Mouse (Mus musculus) central nervous system, embryonic 14 days (tissue): ENCODE measurements around the gene Tas2r120. TPM values are rescaled to one million over a fixed set of nuclear protein-coding genes. Genes with fewer than 3 reads are reported as not detected.

ENCODE experiments used
- polyA plus RNA-seq: library from polyadenylated mRNA; depleted of rRNA; stranded (reverse); fragments of >200 nt; gene quantifications from 2 replicates; pipeline ENCODE4 v1.2.3, GENCODE M21; 2012; rRNA removed

Tas2r120 gene
- not detected in 2 replicates for polyA plus RNA-seq

GRCm38 (mm10) chr6:132656653-132657052 is at the start of gene Tas2r120:
TSS of gene Tas2r120 (plus strand) at chr6:132656953.

GRCm38 (mm10) chr6:132651426-132651825 is 5.3 kb upstream of the Tas2r120 start, which contains the start of gene A630073D07Rik:
TSS of gene A630073D07Rik (minus strand) at chr6:132651526.

GRCm38 (mm10) chr6:132700907-132701306 is 44.2 kb downstream of the Tas2r120 start, which contains the start of gene Tas2r121:
TSS of gene Tas2r121 (minus strand) at chr6:132701007.

Other genes starting within 250 kb of the Tas2r120 start
- not detected in 2 replicates for gene Prh1, start 87.1 kb upstream of the Tas2r120 start, polyA plus RNA-seq
- not detected in 2 replicates for gene Prp2, start 61.0 kb upstream of the Tas2r120 start, polyA plus RNA-seq
- not detected in 2 replicates for gene A630073D07Rik, start 5.4 kb upstream of the Tas2r120 start, polyA plus RNA-seq
- gene Tas2r121, start 44.1 kb downstream of the Tas2r120 start, polyA plus RNA-seq, result not detected in 2 replicates
- gene Tas2r122, start 55.0 kb downstream of the Tas2r120 start, polyA plus RNA-seq, result not detected in 2 replicates
- not detected in 2 replicates for gene Tas2r115, start 81.1 kb downstream of the Tas2r120 start, polyA plus RNA-seq
- not detected in 2 replicates for gene Tas2r124, start 97.8 kb downstream of the Tas2r120 start, polyA plus RNA-seq
- gene Tas2r102, start 105.2 kb downstream of the Tas2r120 start, polyA plus RNA-seq, result not detected in 2 replicates
- not detected in 2 replicates for gene Tas2r136, start 121.2 kb downstream of the Tas2r120 start, polyA plus RNA-seq
- not detected in 2 replicates for gene Tas2r117, start 145.9 kb downstream of the Tas2r120 start, polyA plus RNA-seq
- gene Tas2r123, start 190.2 kb downstream of the Tas2r120 start, polyA plus RNA-seq, result not detected in 2 replicates
- gene Tas2r116, start 198.5 kb downstream of the Tas2r120 start, polyA plus RNA-seq, result not detected in 2 replicates
- not detected in 2 replicates for gene Tas2r110, start 211.1 kb downstream of the Tas2r120 start, polyA plus RNA-seq
- gene Tas2r113, start 236.1 kb downstream of the Tas2r120 start, polyA plus RNA-seq, result not detected in 2 replicates